Mouse (Mus musculus): Measurements from ENCODE around the gene Jph2. TPM values are rescaled to one million over a fixed set of nuclear protein-coding genes. Genes with fewer than 3 reads are reported as not detected.
A peak's percentile ranks its signal among the peaks of the same experiment; 100 is the strongest.

The Jph2 gene
- polyA plus RNA-seq, 2 experiments: 2.6 to 8.2 TPM

DNA sequence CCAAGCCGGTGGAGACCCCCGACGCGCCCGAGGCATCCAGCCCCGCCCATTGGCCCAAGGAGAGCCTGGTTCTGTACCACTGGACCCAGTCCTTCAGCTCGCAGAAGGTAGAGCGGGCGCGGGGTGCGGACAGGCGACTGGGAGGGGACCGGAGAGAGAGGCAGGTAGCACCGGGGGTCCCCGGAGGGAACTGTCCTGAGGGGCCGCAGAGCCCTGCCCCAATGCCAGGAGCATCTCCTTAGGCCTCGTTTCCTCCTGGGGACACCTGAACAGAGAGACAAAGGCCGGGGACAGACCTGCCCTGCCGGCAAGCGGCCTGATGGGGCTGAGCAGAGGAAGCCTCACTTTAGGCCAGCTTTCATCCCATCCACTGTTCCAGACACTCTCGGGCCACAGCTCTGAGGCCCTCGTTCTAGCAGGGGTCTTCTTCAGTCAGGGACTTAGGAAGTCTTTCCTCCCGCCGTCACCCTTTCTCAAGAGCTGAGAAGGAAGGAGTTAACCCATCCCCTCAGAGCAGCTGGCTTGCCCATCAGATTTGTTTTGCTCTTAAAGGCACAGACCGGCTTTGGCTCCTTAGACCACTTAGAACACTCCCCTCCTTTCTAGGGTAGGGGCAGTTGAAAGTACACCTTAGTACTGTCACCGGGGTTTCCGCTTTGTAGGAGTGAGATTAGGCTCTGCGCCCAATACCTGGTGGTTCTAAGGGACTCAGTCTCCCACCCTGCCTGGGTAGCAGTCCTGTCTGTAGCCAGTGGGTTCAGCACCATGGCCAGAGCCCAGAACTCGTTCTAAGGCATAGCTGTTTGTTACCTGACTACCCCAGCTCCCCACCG, 41.0 kb upstream of the Jph2 start:
- ATAC-seq (ENCODE audit: low FRiP score, low read depth) (no peak), DNase-seq (ENCODE audit: low spot score) (peak; percentile 75)
- H3K9ac ChIP-seq (ENCODE audit: low read depth, low read length, severe bottlenecking): no peak overlapping the region
- under 1% methylated on average over 29 of the region's 30 CpGs for WGBS
- no peak overlapping the region for H3K27ac ChIP-seq (replicated peaks; ENCODE audit: low read depth, low read length)
- TF ChIP-seq POLR2A (IDR thresholded peaks at IDR 0.05; ENCODE audit: borderline replicate concordance, extremely low read depth, insufficient read depth, insufficient read length): no peak
- H3K9me3 ChIP-seq (ENCODE audit: control insufficient read depth, low read length): no peaks in the 10 kb centered on the region
- H3K36me3 ChIP-seq (ENCODE audit: control insufficient read depth, insufficient read depth, low read length): no peaks in the 10 kb centered on the region
- no peaks in the 10 kb centered on the region for H3K4me1 ChIP-seq (ENCODE audit: control insufficient read depth, insufficient read depth, low read length)
- H3K27me3 ChIP-seq (ENCODE audit: control insufficient read depth, insufficient read depth, low read length): peaks cover 17% of the 10 kb centered on the region
- no peak overlapping the region; the same call in 1 of the 2 replicates for H3K4me3 ChIP-seq (replicated peaks; ENCODE audit: low read length)
- H3K4me2 ChIP-seq (replicated peaks; ENCODE audit: low read depth, low read length, severe bottlenecking): no peak overlapping the region

DNA sequence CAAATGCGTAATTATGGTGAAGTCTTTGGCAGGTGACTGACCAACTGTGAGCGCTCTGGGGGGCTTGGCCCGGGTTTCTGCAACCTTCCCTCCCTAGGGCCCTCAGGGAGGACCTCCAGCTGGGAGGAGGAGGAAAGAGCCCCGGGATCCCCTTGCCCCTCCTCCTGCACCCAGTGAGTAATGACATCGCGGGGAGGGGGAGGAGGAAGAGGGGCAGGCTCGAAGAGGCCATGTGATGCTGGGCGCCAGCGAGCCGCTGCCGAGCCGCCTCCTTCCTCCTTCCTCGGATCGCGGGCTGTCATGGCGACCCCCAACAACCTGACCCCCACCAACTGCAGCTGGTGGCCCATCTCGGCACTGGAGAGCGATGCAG, 40.4 kb upstream of the Jph2 start, which contains the start of gene Gdap1l1:
TSS of gene Gdap1l1 (plus strand) at position 231 of the 373 bp plus-strand sequence.
- no peak within 1 kb of the TSS for H3K27ac ChIP-seq (replicated peaks; ENCODE audit: low read depth, low read length)
- no peaks in the 10 kb centered on the region for H3K9me3 ChIP-seq (ENCODE audit: control insufficient read depth, low read length)
- ATAC-seq (ENCODE audit: low FRiP score, low read depth) (no peak), DNase-seq (ENCODE audit: low spot score) (no peak)
- no peak for TF ChIP-seq POLR2A (IDR thresholded peaks at IDR 0.05; ENCODE audit: borderline replicate concordance, extremely low read depth, insufficient read depth, insufficient read length)
- H3K4me1 ChIP-seq (ENCODE audit: control insufficient read depth, insufficient read depth, low read length): no peaks in the 10 kb centered on the region
- no peak within 1 kb of the TSS; the same call in 1 of the 2 replicates for H3K4me3 ChIP-seq (replicated peaks; ENCODE audit: low read length)
- 3% methylated on average over 18 of the region's 18 CpGs for WGBS
- H3K4me2 ChIP-seq (replicated peaks; ENCODE audit: low read depth, low read length, severe bottlenecking): no peak within 1 kb of the TSS
- H3K36me3 ChIP-seq (ENCODE audit: control insufficient read depth, insufficient read depth, low read length): no peaks in the 10 kb centered on the region
- H3K9ac ChIP-seq (ENCODE audit: low read depth, low read length, severe bottlenecking): no peak within 1 kb of the TSS
- peaks cover 17% of the 10 kb centered on the region for H3K27me3 ChIP-seq (ENCODE audit: control insufficient read depth, insufficient read depth, low read length)

DNA sequence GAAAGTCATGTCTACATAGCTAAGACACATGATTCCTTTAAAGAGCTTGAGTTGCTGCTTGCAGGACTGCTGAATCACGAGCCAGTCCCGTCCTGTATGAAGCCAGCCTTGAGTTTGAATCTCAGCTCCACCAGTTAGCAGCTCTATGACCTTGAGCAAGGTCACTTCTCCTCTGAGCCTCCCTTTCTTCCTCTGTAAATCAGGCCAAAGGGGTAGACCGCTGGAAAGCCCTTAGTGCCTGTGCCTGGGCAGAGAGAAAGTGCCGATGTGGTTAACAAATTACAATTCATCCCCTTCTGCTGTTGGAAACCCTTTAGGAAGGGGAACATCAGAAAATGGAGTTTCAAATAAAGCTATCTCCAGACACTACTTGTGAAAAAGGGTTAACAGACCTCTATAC, 40.0 kb upstream of the Jph2 start:
- no peak overlapping the region for H3K4me2 ChIP-seq (replicated peaks; ENCODE audit: low read depth, low read length, severe bottlenecking)
- no peaks in the 10 kb centered on the region for H3K36me3 ChIP-seq (ENCODE audit: control insufficient read depth, insufficient read depth, low read length)
- no peak overlapping the region for H3K27ac ChIP-seq (replicated peaks; ENCODE audit: low read depth, low read length)
- 40% methylated on average over 4 of the region's 4 CpGs for WGBS
- no peak for TF ChIP-seq POLR2A (IDR thresholded peaks at IDR 0.05; ENCODE audit: borderline replicate concordance, extremely low read depth, insufficient read depth, insufficient read length)
- H3K9ac ChIP-seq (ENCODE audit: low read depth, low read length, severe bottlenecking): no peak overlapping the region
- no peaks in the 10 kb centered on the region for H3K4me1 ChIP-seq (ENCODE audit: control insufficient read depth, insufficient read depth, low read length)
- no peak for ATAC-seq (ENCODE audit: low FRiP score, low read depth)
- DNase-seq (ENCODE audit: low spot score): no peak
- no peaks in the 10 kb centered on the region for H3K9me3 ChIP-seq (ENCODE audit: control insufficient read depth, low read length)
- peaks cover 17% of the 10 kb centered on the region for H3K27me3 ChIP-seq (ENCODE audit: control insufficient read depth, insufficient read depth, low read length)
- no peak overlapping the region for H3K4me3 ChIP-seq (replicated peaks; ENCODE audit: low read length)

DNA sequence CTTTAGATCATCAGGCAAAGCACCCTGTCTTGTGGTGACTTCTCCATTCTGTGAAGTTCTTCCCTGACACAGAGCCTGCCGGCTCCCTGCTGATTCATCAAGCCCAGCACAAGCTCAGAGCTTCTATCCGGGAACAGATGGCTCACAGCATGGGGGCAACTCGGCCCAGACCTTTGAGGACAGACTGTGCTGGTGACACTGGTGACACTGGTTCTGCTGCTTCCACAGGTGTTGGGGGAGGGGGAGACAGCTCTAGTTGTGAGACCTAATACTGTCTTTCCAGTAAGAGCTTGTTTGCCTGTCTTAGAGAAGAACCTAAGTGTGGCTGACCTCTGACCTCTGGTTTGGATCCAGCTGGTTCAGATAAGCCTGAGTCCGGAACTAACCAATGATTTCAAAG, 36.2 kb upstream of the Jph2 start:
- Histone ChIP-seq H3K4me1 (ENCODE audit: control insufficient read depth, insufficient read depth, low read length) (no peaks in the 10 kb centered on the region), H3K36me3 (ENCODE audit: control insufficient read depth, insufficient read depth, low read length) (no peaks in the 10 kb centered on the region), H3K9ac (ENCODE audit: low read depth, low read length, severe bottlenecking) (no peak overlapping the region), H3K4me2 (replicated peaks; ENCODE audit: low read depth, low read length, severe bottlenecking) (no peak overlapping the region), H3K9me3 (ENCODE audit: control insufficient read depth, low read length) (no peaks in the 10 kb centered on the region), H3K4me3 (replicated peaks; ENCODE audit: low read length) (no peak overlapping the region), H3K27me3 (ENCODE audit: control insufficient read depth, insufficient read depth, low read length) (peaks cover 14% of the 10 kb centered on the region), H3K27ac (replicated peaks; ENCODE audit: low read depth, low read length) (no peak overlapping the region)
- no peak for ATAC-seq (ENCODE audit: low FRiP score, low read depth)
- no peak for TF ChIP-seq POLR2A (IDR thresholded peaks at IDR 0.05; ENCODE audit: borderline replicate concordance, extremely low read depth, insufficient read depth, insufficient read length)
- DNase-seq (ENCODE audit: low spot score): no peak
- WGBS: 11% methylated on average over 4 of the region's 4 CpGs

DNA sequence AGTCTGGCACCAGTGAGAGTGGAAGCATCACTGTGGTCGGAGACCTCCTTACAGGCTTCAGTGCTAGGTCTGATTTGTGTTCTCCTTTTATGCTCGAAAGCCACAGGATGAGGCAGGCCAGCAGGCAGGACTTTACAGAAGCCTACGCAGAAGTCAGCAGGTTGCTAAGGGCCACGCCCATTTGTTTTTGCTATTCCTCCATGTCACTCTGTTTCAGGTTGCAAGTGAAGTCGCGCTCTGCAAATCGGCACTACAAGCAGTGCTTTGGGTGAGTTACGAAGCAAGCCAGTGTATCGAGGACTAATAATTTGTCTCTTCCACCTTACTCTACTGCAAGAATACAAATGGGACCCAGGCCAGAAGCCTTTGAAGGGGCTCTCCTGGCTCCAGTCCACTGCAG, 33.5 kb upstream of the Jph2 start:
- Histone ChIP-seq H3K4me2 (replicated peaks; ENCODE audit: low read depth, low read length, severe bottlenecking) (no peak overlapping the region), H3K9ac (ENCODE audit: low read depth, low read length, severe bottlenecking) (no peak overlapping the region), H3K4me1 (ENCODE audit: control insufficient read depth, insufficient read depth, low read length) (no peaks in the 10 kb centered on the region), H3K36me3 (ENCODE audit: control insufficient read depth, insufficient read depth, low read length) (no peaks in the 10 kb centered on the region), H3K4me3 (replicated peaks; ENCODE audit: low read length) (no peak overlapping the region), H3K27me3 (ENCODE audit: control insufficient read depth, insufficient read depth, low read length) (no peaks in the 10 kb centered on the region), H3K27ac (replicated peaks; ENCODE audit: low read depth, low read length) (no peak overlapping the region), H3K9me3 (ENCODE audit: control insufficient read depth, low read length) (no peaks in the 10 kb centered on the region)
- 86% methylated on average over 9 of the region's 9 CpGs for WGBS
- DNase-seq (ENCODE audit: low spot score): no peak
- no peak for ATAC-seq (ENCODE audit: low FRiP score, low read depth)
- no peak for TF ChIP-seq POLR2A (IDR thresholded peaks at IDR 0.05; ENCODE audit: borderline replicate concordance, extremely low read depth, insufficient read depth, insufficient read length)

All from limb, embryonic 14.5 days (tissue).